Mouse (Mus musculus) liver, adult 2 months (tissue): Measurements from ENCODE around the gene Dock9.

Experiments
- CTCF ChIP-seq: fragments of 200-500 bp; IDR thresholded peaks from 2 replicates; pipeline ENCODE4 v1.5.1; 2011; ENCODE audit warnings: low read depth, low read length, control low read depth
- POLR2A ChIP-seq: fragments of 200-500 bp; IDR thresholded peaks from 2 replicates; pipeline ENCODE4 v1.6.1; 2011; ENCODE audit warnings: low read length, control low read depth; ENCODE audit not compliant: insufficient read depth; ENCODE audit errors: extremely low read depth

- TF ChIP-seq CTCF (no peak), POLR2A (no peak)
These were observed 65.9 kb downstream of the Dock9 start for GRCm38 (mm10) chr14:121731688-121732168.
